Mouse (Mus musculus): Measurements from ENCODE around the gene Gjc1. TPM values are rescaled to one million over a fixed set of nuclear protein-coding genes. Genes with fewer than 3 reads are reported as not detected.

Gjc1 gene
- total RNA-seq, 2 experiments from 2014 or later, result 78.3 to 83.0 TPM

DNA sequence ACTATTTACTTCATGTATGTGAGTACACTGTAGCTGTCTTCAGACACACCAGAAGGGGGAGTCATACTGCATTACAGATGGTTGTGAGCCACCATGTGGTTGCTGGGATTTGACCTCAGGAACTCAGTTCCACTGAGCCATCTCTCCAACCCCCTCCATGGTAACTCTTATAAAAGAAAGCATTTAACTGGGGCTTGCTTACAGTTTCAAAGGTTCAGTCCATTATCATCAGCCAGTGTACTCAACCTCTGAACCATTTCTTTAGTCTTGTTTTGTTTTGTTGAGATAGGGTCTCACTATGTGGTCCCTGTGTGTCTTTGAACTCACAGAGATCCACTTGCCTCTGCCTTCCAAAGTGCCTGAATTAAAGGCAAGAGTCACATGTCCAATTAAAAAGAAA, 4.6 kb downstream of the Gjc1 start:
- no peak for DNase-seq

DNA sequence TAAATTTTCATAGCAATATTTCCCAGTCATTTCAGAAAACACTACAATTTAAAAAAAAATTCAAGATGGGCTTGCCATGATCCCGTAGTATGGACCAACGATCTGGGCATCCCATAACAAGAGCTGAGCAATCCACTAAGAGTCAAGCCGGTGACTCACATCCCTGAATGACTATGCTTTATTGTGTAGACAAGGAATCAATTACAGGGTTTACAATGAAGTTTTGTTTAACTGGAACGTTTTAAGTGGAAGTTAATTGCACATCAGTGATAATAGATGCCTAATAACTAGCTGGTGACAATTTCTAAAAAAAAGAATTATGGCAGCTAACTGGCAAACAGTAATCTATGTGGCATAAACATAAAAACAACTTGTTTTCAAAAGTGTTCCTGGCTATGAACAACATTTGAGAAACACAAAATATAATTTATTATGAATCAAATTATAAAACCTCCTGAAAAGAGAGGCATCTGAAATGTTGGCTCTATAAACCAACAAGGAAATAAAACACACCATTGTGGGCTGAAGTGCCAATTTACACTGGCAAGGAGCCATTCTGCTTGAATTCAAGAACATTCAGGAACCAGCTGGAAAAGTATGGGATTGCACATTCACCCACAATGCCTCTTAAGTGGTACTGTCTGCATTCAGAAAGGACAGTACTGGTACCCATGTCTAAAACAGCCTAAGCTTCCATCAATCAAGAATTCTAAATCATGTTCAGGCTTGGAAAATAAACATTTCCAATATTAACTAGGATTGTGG, 8.6 kb downstream of the Gjc1 start:
- DNase-seq, result no peak

DNA sequence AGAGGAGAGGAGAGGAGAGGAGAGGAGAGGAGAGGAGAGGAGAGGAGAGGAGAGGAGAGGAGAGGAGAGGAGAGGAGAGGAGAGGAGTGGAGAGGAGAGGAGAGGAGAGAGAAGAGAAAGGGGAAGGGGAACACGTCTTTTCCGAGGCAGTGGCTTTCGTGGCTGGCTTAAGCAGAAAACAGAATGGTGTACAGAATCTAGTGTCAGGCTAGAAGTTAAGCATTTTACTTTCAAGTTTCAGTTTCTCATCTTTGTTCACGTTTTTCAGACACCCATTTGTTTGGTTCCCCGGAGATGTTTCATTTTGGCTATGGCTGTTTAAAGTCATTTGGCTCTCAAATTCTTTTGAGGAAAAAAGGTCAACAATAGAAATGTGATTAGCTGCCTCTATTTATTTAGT, 11.3 kb downstream of the Gjc1 start:
- DNase-seq, result no peak

DNA sequence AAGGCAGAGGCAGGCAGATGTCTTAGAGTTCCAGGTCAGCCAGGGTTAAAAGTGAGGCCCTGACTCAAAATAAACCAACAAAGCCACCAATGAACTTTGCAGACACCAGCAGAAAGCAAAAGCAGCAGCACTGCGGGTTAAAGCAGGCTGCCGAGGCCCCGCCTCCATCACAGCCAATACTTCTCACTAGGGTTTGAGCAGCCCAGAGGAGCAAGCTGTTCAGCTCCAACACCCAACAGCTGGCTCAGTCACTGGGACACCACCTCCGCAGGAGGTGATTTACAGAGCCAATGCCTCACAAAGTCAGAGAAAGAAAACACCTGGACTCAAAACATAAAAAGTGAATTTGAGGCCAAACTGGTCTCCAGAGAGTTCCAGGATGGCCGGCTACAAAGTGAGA, 16.0 kb downstream of the Gjc1 start:
- DNase-seq, result no peak

DNA sequence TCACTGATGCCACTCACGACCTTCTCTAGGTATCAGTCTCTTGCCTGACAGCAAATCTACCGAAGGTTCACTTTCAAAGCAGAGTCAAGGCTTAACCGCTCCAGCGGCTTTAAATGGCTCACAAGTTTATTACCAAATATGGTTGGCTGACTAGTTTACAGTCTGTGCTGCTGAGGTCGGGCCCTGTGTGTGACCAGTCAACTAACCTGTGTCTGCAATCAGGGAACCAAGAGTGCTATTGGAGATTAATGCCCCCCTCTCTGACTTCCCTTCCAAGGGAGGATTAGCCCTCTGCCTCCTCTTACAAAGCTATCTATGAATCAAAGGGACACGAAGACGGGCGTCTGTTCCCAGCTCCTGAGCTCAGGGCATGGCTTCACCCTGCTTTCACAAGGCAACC, 25.3 kb downstream of the Gjc1 start:
- no peak for DNase-seq

DNA sequence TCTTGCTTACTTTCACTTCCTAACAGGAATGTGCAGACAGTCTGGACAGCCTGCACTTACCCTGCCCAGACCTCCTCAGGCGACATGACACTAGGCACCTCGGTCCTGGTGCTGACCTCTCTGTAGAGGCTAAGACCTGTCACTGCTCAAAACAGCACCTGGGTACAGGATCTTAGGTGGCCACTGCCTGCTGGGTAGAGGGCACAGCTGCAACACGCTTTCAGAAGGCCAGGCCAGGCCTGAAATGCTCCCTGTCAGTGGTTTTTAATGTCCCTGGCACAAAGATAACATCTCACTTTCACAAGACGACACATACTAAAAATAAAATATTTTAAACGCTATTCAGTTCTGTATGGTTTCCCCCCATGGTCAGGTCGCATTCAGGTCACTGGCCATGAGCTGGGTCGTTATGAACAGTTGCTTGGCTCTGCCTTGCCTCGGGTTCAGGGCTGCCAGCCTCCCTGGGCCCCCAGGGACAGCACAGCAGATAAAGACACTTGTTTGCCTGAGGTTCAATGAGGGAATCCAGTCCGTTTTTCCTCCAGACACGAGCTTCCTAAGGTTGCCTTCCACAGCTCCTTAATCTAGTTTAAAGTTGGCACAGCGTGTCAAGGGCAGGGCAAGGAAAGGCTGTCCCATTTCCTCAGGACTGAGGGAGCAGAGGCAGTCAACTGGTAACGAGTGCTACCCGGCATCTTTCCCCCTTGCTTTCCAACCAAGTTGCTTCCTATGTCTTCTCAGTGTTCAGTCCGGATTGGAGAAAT, 27.6 kb downstream of the Gjc1 start:
- no peak for DNase-seq

DNA sequence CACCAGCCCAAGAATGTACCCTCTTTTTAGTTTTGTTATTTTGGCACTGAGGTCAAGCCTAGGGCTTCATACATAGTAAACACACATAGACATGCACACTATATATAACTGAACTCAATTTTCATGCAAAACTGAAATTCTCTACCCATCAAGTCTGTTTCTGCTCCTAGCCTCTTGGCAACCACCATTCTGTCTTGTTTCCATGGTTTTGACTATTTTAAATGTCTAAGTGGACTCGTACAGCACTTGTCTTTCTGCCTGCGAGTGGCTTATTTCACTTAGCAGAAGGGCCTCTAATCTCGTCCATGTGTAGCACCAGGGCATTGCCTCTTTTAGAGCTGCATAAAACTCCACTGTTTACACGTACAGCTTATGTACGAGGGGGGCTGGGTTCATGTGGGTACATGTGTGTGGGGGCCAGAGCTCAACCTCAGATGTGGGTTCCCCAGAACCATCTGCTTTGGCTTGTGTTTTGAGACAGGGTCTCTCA, 31.8 kb downstream of the Gjc1 start:
- no peak for DNase-seq

DNA sequence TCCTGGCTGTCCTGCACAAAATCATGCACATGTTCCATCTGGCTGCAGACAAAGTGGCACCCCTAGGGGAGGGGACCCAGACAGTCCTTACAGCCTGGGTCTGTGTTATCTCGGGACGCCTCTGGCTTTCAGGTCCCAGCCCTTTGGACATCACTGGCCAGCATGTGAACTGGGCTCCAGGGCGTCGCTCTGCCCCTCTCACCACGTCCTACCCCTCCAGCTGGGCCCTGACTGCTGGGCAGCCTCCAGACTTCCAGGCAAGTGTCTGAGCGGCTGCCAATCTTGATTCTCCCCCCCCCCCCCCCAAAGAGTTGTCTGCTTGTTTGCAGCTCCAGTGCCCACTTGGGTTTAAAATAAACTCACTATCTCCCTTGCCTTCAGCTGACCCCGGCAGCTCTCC, 36.1 kb downstream of the Gjc1 start:
- peak; percentile 58 for DNase-seq

DNA sequence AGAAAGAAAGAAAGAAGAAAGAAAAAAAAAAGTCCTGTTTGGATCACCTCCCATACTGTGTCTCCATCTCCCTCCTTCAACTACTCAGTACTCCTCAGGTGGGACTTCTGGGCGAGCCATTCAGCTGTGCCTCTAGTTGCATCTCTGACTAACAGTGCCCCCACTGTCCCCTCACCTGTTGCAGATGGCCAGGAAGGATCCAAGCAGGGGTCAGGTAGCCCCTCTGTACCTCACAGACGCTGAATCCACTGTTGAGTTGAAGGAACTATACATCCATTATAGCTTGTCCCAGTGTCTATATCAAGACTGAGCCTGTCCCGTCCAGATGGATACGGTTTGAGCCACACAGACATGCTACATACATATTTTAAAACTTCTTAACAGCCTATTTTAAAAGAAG, 38.0 kb downstream of the Gjc1 start:
- DNase-seq, result no peak

DNA sequence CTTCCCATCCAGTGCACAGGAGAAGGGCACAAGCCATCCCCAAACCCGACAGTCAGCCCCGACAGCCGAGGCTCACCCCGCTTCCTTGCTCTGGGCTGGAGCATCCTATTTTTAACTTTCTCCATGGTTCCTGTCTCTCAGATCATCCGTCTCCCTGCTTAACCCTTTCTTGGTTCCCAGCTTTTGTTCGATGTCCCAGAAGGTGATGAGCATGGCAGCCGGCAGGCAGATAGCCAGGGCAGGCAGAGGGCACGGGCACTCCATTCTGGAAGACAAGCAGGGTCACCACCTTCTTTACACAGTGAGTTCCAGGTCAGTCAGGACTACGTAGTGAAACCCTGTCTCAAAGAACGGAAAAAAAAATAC, 38.5 kb downstream of the Gjc1 start:
- DNase-seq, result no peak

DNA sequence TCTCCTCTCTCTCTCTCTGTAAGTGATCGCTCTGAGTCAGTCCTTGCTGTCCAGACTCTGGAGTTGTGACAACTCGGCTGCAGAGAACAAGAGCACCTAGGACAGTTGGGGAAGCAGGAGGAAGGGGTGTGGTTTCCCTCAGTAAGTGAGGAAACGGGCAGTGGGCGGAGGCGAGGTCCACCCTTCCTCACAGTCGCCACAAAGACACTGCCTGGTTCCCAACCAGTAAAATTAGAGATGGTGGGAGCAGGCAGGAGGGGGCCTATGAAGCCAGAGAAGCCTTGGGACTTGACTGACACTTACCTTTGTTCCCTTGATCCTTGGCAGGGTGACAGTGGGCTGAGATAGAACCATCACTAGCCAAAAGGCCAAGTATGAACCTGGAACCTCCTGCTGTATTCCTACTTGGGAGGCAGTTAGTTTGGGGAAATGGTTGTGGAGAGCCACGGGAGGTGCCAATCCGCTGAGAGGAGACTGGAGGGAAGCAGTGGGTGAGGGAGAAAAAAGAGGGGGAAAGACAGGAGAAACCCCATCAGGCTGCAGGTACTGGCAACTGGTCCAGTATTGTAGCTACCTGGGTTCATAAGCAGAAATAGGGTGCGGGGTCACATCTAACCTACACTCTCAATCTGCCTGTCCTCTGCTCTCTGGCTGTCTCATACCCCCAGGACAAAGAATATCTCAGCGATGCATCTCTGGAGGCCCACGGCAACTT, 39.1 kb downstream of the Gjc1 start:
- no peak for DNase-seq

DNA sequence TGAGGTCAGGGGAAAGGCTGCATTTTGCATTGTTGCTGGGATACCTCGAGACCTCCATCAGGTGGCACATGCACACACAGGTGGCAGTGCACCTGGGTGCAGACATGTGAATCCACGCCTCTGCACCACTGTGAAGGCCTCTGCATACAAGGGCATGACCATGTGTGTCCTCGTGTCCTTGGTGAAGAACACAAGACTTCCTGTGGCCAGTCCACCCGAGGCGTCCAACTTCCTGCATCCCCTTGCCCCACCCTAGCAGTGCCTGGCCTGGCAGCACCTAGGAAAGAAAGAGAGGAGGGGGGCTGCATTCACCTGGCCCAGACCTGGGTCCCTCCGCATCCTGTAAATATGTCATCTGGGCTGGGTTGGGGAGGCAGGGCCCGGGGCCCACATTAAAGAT, 39.7 kb downstream of the Gjc1 start:
- no peak for DNase-seq

DNA sequence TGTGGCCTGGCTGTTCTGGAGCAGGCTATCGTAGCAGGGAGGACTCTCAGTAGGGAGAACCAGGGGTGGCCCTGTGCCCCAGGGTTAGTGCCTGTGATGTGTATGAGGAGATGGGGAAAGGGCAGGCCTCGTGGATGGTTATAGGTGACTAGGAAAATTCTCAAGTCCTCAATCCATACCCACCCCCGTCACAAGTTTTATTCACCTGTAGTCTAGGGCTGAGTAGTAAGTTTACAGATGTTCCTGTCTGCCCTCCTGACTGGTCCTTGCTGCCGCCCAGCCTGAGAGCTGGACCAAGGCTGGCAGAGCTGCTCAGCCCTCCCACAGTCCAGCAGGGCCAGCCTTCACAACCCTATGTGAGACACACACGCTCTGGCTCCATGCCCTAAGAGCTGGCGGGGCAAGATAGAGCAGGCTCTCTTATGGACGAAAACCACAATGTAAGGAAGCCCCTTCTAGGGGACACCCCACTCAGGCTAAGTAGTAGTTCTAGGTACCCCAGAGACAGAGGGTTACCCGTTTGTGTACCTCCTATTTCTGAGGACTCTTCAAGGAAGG, 40.3 kb downstream of the Gjc1 start:
- no peak for DNase-seq

DNA sequence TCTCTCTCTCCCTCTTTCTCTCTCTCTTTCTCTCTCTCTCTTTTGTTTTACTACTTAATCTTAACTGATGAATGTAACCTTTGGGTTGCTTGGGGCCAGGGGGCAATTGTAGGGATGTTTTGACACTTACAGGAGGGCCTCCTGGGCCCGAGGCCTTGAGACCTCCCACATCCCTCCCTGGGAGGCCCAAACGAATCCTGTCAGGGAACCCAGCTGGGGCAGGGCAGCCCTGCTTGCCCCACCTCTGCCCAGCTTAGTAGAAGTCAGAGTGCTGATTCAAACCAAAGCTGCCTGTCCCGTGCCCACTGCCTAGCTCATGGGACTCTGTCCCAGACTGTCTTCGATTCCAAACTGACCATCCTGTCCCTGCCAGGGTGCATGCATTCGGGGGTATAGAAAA, 40.9 kb downstream of the Gjc1 start:
- no peak for DNase-seq

DNA sequence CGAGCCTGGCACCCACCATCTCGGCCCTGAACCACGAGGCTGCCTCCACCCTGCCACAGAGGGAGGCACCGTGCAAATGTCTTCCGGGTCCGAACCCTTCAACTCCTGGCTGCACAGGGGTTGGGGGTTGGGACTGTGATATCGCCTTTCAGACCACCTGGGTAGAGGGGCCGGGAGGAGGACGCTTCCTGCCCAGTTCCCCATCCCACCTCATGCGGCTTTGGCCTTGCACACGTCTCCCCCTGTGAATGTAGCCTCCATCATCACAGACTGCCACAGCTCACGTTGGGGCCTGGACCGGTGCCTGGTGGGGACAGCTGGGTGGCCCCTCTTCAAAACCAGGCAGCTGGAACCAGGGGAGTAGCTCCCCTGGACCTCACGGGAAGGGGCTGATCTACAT, 41.3 kb downstream of the Gjc1 start:
- DNase-seq, result no peak

DNA sequence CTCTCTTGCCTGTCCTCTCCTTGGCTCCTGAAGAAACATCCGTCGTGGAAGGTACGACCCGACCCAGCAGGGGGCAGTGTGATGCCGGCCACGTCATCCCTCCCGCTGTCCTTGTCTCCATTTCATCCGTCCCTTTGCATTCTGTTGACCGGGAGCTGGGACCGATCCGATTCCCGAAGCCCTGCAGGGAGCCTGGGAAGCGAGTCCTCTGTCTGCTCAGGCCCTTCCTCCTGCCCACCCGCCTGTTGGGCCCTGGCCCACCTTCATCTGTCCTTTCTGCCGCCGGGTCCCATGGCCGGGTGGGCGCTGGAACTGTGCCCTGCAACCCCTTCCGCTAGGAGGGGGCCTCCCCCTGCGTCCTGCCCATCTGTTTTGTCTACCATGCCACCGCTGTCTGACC, 41.9 kb downstream of the Gjc1 start:
- peak; percentile 93 for DNase-seq

DNA sequence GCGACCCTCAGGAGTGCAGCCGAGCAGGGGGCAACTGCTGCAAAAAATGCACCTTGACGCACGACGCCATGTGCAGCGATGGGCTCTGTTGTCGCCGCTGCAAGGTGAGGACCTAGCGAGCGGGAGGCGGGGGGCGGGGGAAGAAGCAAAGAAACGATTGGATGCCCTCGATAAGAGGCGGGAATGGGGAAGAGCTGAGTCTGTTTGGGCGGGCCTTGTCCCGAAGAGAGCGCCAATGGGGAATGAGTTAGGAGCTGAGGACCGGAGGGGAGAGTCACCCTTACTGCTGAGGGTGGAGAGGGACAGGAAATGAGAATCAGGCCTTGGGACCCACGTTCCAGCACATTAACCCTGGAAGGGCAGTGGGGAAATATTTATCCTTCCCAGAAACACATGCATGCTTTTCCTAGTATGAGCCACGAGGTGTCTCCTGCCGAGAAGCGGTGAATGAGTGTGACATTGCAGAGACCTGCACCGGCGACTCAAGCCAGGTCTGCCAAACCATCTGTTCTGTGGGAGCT, 44.8 kb downstream of the Gjc1 start:
- peak; percentile 86 for DNase-seq

DNA sequence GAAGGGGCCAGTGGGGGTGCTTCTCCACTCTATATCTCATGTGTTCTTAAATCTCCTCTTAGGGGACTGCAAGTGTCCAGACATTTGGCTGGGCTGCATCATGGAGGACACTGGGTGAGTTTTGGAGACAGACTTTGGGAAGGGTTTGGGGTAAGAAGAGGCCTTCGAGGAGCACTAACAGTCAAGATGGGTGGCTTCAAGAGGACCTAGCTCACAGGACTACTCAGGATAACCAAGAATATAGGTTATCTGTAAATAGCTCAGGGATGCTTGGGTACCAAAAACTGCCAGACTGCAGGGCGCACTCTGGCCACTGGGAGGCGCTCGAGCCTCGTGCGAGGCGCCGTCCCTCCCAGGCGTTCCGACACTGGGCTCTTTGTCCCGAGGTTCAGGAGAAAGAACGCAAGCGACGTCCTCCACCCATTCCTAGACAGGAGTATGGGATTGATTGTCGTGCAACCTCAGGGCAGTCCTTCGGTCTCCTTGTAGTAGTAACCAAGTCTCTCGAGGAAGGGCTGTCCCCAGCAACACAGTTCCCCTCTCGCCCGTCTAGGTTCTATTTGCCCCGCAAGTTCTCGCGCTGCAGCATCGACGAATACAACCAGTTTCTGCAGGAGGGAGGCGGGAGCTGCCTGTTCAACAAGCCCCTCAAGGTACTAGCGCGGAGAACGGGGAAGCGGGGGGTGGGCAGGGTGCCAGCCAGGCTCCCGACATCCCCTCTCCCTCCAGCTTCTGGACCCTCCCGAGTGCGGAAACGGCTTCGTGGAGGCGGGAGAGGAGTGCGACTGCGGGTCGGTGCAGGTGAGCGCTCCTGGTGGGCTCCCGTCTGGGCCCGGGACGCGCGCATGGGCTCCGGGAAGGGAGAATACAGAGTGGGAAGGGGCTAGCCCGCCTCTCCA, 45.5 kb downstream of the Gjc1 start:
- DNase-seq, result peak; percentile 92

DNA sequence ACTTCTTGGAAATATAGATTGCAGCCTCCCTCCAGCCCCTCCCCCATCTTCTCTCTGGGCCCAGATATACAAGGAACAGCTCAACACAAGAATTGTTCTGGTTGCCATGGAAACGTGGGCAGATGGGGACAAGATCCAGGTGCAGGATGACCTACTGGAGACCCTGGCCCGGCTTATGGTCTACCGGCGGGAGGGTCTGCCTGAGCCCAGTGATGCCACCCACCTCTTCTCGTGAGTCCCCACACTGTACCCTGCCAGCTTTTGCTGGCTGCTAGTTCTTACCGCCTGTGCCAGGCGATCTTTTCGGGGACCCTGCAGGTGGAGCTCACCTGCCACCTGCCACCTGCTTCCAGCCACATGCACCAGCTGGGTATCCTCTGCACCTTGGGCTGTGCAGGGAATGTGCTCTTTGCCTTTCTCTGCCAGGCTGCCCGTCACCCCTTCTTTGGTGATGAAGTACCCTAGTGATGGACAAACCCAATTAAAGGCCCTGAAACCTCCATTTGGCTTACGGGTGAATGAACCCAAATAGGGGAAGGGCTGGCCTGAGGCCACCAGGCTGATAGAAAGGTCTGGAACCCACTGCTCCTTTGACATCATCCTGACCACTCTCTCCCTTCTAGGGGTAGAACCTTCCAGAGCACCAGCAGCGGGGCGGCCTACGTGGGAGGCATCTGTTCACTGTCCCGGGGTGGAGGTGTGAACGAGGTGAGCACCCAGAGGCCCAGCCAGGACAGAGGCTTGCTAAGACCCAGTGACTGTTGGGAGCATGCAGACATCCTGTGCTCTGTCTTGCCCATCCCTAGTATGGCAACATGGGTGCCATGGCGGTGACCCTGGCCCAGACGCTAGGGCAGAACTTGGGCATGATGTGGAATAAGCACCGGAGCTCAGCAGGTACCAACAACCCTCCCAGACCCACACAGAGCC, 46.5 kb downstream of the Gjc1 start:
- DNase-seq, result no peak

DNA sequence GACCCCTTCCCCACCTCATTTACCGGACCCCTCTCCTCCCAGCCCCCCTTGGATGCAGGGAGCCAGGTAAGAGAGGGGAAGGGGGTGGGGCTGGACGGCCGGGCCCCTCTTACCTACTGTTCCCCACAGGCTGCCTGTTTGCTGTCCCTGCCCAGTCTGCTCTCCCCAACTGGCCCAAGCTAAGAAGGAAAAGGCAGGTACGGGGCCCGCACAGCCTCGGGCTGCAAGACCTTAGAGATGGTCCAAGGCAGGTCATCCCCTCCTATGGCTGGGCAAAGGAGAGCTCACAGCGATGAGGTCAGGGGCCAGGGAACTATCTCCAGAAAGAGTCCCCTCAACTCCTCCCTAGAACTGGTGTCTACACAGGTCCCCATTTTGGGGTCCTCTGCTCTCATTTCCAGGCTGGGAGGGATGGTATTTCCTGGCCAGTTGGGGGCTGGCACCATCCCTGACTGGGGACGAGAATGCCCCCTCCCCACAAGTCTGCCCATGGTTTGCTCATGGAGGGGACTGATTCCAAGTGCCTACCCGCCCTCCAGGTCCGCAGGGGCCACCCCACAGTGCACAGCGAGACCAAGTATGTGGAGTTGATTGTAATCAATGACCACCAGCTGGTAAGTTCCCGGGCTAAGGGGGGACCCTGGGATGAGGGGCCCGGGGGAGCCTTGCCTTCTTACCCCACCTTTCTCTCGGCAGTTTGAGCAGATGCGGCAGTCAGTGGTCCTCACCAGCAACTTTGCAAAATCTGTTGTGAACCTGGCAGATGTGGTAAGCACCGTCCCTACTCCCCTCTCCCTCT, 47.4 kb downstream of the Gjc1 start:
- no peak for DNase-seq
